Mouse (Mus musculus): ENCODE results near the gene Hipk3. TPM values are rescaled to one million over a fixed set of nuclear protein-coding genes. Genes with fewer than 3 reads are reported as not detected.

The Hipk3 gene
- polyA plus RNA-seq, 1 experiment from 2014 or later, result 7.6 TPM

- peak overlapping the region; percentile 83 for H3K4me3 ChIP-seq
- H3K27me3 ChIP-seq, result peaks cover 39% of the 10 kb centered on the region
- peak overlapping the region; percentile 78 for H3K4me2 ChIP-seq
- 70% methylated on average over 7 of the region's 7 CpGs for WGBS
- no peak overlapping the region for H3K27ac ChIP-seq (replicated peaks)
- H3K9me3 ChIP-seq, result no peaks in the 10 kb centered on the region
- no peak for ATAC-seq (ENCODE audit: low read depth)
- peaks cover 37% of the 10 kb centered on the region for H3K4me1 ChIP-seq (replicated peaks)
- no peaks in the 10 kb centered on the region for H3K36me3 ChIP-seq
- peak overlapping the region; percentile 2; the same call in 1 of the 2 replicates for H3K9ac ChIP-seq
Measured at GRCm38 (mm10) chr2:104408351-104408750, 85.9 kb downstream of the Hipk3 start.

GRCm38 (mm10) chr2:104407913-104408312, 86.3 kb downstream of the Hipk3 start:
- H3K27ac ChIP-seq (replicated peaks), result no peak overlapping the region
- ATAC-seq (ENCODE audit: low read depth), result no peak
- no peaks in the 10 kb centered on the region for H3K9me3 ChIP-seq
- H3K9ac ChIP-seq, result 0 out of 2 replicates have a peak overlapping the region, but pooled peaks have one; percentile 2
- peak overlapping the region; percentile 83; the same call in 1 of the 2 replicates for H3K4me3 ChIP-seq
- peaks cover 35% of the 10 kb centered on the region for H3K27me3 ChIP-seq
- 75% methylated on average over 4 of the region's 4 CpGs for WGBS
- peaks cover 37% of the 10 kb centered on the region for H3K4me1 ChIP-seq (replicated peaks)
- peak overlapping the region; percentile 78 for H3K4me2 ChIP-seq
- no peaks in the 10 kb centered on the region for H3K36me3 ChIP-seq

DNA sequence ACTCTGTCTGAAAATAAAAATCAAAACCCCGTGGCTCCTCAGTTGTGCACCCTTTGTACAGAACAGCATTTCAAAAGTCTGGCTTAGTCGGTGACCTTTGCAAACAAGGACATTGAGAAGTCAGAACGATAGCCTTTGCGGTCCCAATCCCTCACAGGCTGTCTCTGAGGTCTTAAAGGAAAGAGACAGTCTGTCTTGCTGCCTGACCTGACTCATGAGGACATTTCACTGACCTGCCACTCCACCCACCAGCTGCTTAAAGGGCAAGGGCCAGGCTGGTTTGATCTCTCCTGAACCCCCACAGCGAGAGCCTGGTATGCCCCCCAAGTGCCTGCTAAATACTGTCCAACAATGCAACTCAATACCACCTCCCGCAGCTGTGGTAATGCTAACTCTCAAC, 90.2 kb downstream of the Hipk3 start:
- Histone ChIP-seq H3K27ac (replicated peaks) (no peak overlapping the region), H3K9me3 (no peaks in the 10 kb centered on the region), H3K4me1 (replicated peaks) (peaks cover 33% of the 10 kb centered on the region), H3K36me3 (no peaks in the 10 kb centered on the region), H3K4me3 (no peak overlapping the region), H3K4me2 (no peak overlapping the region), H3K9ac (no peak overlapping the region), H3K27me3 (peaks cover 16% of the 10 kb centered on the region)
- ATAC-seq (ENCODE audit: low read depth), result no peak
- 86% methylated on average over 6 of the region's 6 CpGs for WGBS

DNA sequence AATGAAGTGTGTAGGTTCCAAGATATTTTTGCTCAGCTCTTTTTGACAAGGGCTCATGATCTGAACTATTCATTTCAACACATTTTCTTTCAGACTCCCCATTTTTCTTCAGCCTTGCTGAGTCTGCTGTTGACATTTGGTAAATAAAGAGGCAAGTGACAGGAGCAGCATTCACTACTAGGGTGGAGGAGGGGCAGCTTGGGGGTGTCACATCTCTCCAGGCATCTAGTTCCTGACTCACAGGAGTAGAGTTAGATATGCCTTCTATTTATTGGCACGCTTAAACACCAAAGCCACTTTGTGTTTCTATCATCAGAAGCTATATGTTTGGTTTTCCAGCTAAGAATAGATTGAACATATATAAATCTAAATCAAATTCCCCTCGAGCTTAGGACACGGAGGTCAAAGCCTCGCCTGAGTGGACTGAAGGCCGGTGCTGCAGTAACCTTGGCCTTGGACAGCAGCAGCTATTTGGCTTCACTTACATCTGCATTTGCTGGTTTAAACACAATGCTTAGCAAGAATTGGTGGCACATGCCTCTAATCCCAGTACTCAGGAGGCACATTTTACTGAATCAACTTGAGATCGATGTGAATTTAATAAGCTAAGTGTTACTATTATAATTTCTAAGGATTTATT, 95.5 kb downstream of the Hipk3 start:
- Histone ChIP-seq H3K9ac (no peak overlapping the region), H3K27me3 (no peaks in the 10 kb centered on the region), H3K27ac (replicated peaks) (no peak overlapping the region), H3K4me3 (no peak overlapping the region), H3K9me3 (no peaks in the 10 kb centered on the region), H3K4me2 (no peak overlapping the region), H3K4me1 (replicated peaks) (peaks cover 10% of the 10 kb centered on the region), H3K36me3 (no peaks in the 10 kb centered on the region)
- 85% methylated on average over 6 of the region's 6 CpGs for WGBS
- no peak for ATAC-seq (ENCODE audit: low read depth)

GRCm38 (mm10) chr2:104395961-104396360, 98.3 kb downstream of the Hipk3 start:
- H3K36me3 ChIP-seq, result no peaks in the 10 kb centered on the region
- peaks cover 10% of the 10 kb centered on the region for H3K4me1 ChIP-seq (replicated peaks)
- 81% methylated on average over 9 of the region's 9 CpGs for WGBS
- H3K9ac ChIP-seq, result no peak overlapping the region
- no peak overlapping the region for H3K27ac ChIP-seq (replicated peaks)
- no peak overlapping the region for H3K4me2 ChIP-seq
- H3K27me3 ChIP-seq, result no peaks in the 10 kb centered on the region
- H3K4me3 ChIP-seq, result no peak overlapping the region
- ATAC-seq (ENCODE audit: low read depth), result no peak
- H3K9me3 ChIP-seq, result no peaks in the 10 kb centered on the region

DNA sequence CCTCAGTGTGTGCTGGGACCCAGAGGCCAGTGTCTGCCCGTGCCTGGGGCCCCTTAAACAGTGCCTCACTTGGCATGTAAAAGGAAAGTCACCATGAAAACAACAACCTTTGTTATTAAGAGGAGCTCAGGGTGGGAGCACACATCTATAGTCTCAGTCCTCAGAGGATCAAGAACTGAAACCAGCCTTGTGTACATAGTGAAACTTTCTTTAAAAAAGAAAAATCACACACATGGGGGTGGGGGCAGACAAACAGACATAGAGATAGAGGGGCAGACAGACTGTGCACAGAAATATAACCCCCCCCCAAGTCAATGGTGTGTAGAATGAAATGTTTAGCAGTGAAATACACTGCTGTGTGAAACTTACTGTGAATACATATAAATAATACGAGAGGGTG, 99.5 kb downstream of the Hipk3 start:
- Histone ChIP-seq H3K27me3 (no peaks in the 10 kb centered on the region), H3K4me3 (no peak overlapping the region), H3K27ac (replicated peaks) (no peak overlapping the region), H3K4me1 (replicated peaks) (peaks cover 10% of the 10 kb centered on the region), H3K4me2 (no peak overlapping the region), H3K9me3 (no peaks in the 10 kb centered on the region), H3K9ac (no peak overlapping the region), H3K36me3 (no peaks in the 10 kb centered on the region)
- 52% methylated on average over 2 of the region's 2 CpGs for WGBS
- no peak for ATAC-seq (ENCODE audit: low read depth)

- no peak for ATAC-seq (ENCODE audit: low read depth)
- Histone ChIP-seq H3K36me3 (no peaks in the 10 kb centered on the region), H3K9ac (no peak overlapping the region), H3K4me2 (no peak overlapping the region), H3K27ac (replicated peaks) (no peak overlapping the region), H3K27me3 (no peaks in the 10 kb centered on the region), H3K4me3 (no peak overlapping the region), H3K4me1 (replicated peaks) (peaks cover 10% of the 10 kb centered on the region), H3K9me3 (no peaks in the 10 kb centered on the region)
- WGBS, result 65% methylated on average over 4 of the region's 4 CpGs
Measured at GRCm38 (mm10) chr2:104392700-104393312, 101.4 kb downstream of the Hipk3 start.

- Histone ChIP-seq H3K4me1 (replicated peaks) (peaks cover under 1% of the 10 kb centered on the region; the same call in 1 of the 2 replicates), H3K4me2 (no peak overlapping the region), H3K27ac (replicated peaks) (no peak overlapping the region), H3K9me3 (no peaks in the 10 kb centered on the region), H3K27me3 (no peaks in the 10 kb centered on the region), H3K4me3 (no peak overlapping the region), H3K9ac (no peak overlapping the region), H3K36me3 (no peaks in the 10 kb centered on the region)
- WGBS, result 92% methylated on average over 11 of the region's 11 CpGs
- no peak for ATAC-seq (ENCODE audit: low read depth)
Measured at GRCm38 (mm10) chr2:104389231-104389630, 105.0 kb downstream of the Hipk3 start.

DNA sequence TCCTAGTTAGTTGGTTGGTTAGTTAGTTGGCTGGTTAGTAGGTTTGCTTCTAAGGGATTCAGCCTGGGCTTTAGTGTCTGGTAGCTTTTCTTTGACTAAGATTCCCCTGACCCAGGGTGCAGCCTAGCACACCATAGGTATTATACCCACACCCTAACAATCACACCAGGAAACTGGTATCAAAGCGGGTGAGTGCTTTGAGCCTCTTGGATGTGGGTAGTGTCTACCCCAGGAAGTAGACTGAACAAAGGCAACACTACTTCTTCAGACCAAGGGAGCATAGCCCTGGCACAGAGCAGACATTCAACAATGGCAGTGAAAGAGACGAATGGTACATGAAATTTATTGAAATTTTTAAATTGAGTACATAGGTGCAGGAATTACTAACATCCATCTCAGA, 108.3 kb downstream of the Hipk3 start:
- no peak overlapping the region for H3K9ac ChIP-seq
- no peaks in the 10 kb centered on the region for H3K36me3 ChIP-seq
- WGBS, result 76% methylated on average over 2 of the region's 2 CpGs
- no peak for ATAC-seq (ENCODE audit: low read depth)
- no peak overlapping the region for H3K4me2 ChIP-seq
- H3K27ac ChIP-seq (replicated peaks), result no peak overlapping the region
- H3K27me3 ChIP-seq, result no peaks in the 10 kb centered on the region
- no peaks in the 10 kb centered on the region for H3K4me1 ChIP-seq (replicated peaks)
- no peak overlapping the region for H3K4me3 ChIP-seq
- no peaks in the 10 kb centered on the region for H3K9me3 ChIP-seq

DNA sequence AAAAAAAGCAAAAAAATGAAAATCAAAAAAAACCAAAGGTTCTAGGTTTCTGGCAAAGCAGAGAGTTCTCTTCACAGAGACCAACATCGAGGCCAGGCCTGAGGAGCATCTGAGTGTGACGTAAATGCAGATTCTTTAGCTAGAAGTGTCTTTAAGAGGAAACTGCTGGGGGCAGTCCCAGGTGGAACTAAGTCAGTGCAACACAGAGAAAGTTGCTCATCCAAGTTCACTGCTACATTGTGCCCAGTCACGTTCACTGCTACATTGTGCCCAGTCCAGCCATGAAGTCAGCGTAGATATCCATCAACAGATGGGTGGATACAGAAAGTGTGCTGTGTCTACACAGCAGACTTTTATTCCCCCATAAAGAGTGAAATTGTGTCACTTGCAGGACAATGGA, 110.7 kb downstream of the Hipk3 start:
- WGBS, result 88% methylated on average over 4 of the region's 4 CpGs
- Histone ChIP-seq H3K4me3 (no peak overlapping the region), H3K27me3 (no peaks in the 10 kb centered on the region), H3K36me3 (no peaks in the 10 kb centered on the region), H3K4me2 (no peak overlapping the region), H3K9ac (no peak overlapping the region), H3K27ac (replicated peaks) (no peak overlapping the region), H3K9me3 (no peaks in the 10 kb centered on the region), H3K4me1 (replicated peaks) (peaks cover 12% of the 10 kb centered on the region)
- ATAC-seq (ENCODE audit: low read depth), result no peak

DNA sequence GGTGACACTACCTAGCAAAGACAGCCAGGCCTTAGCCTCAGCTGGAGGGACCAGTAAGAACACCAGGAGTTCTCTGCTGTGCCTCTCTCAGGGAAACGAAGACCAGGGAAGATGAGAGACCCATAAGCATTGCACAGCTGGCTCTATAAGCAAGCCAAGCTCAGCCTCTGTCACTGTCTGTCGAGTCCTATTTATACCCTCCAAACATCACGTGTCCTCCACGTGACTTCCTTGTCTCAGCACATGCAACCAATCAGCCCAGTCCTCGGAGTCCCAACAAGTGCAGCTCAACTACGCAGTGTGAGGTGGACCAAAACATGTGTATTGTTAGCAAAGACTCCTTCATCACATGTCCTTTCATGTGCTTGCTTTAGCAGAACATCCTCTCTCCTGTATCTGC, 111.4 kb downstream of the Hipk3 start:
- H3K36me3 ChIP-seq, result no peaks in the 10 kb centered on the region
- no peak overlapping the region for H3K4me2 ChIP-seq
- no peaks in the 10 kb centered on the region for H3K27me3 ChIP-seq
- H3K9me3 ChIP-seq, result no peaks in the 10 kb centered on the region
- no peak overlapping the region for H3K27ac ChIP-seq (replicated peaks)
- peaks cover 12% of the 10 kb centered on the region for H3K4me1 ChIP-seq (replicated peaks)
- ATAC-seq (ENCODE audit: low read depth), result no peak
- no peak overlapping the region for H3K4me3 ChIP-seq
- 91% methylated on average over 6 of the region's 6 CpGs for WGBS
- no peak overlapping the region for H3K9ac ChIP-seq

- peak overlapping the region; percentile 33; the same call in 1 of the 2 replicates for H3K27ac ChIP-seq (replicated peaks)
- no peaks in the 10 kb centered on the region for H3K27me3 ChIP-seq
- WGBS, result 36% methylated on average over 7 of the region's 7 CpGs
- H3K36me3 ChIP-seq, result no peaks in the 10 kb centered on the region
- no peaks in the 10 kb centered on the region for H3K9me3 ChIP-seq
- peak; percentile 55; the same call in 1 of the 2 replicates for ATAC-seq (ENCODE audit: low read depth)
- no peak overlapping the region for H3K4me2 ChIP-seq
- H3K9ac ChIP-seq, result no peak overlapping the region
- H3K4me3 ChIP-seq, result no peak overlapping the region
- H3K4me1 ChIP-seq (replicated peaks), result peaks cover 12% of the 10 kb centered on the region
Measured at GRCm38 (mm10) chr2:104379304-104379703, 114.9 kb downstream of the Hipk3 start.

DNA sequence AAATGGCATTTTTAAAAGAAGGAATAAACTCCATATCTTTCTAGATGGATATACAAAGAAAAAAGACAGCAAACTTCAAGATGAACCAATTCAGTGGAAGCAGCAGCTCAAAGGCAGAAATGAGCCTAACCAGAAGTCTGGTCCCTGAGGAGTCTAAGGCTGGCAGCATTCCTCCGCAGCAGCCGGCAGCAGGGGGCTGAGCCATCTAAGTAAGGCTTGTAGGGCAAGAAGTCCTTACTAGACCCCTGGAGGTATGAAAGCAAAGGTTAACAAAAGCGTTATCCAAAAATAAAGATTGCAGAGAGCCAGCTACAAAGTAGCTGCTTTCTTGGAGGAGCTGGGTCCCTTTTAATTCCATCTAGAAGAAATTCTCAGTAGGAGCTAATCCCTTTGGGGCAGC, 115.5 kb downstream of the Hipk3 start:
- no peak overlapping the region for H3K27ac ChIP-seq (replicated peaks)
- H3K4me1 ChIP-seq (replicated peaks), result peaks cover 12% of the 10 kb centered on the region
- H3K36me3 ChIP-seq, result no peaks in the 10 kb centered on the region
- no peaks in the 10 kb centered on the region for H3K27me3 ChIP-seq
- no peak overlapping the region for H3K4me2 ChIP-seq
- WGBS, result 11% methylated on average over 3 of the region's 3 CpGs
- no peaks in the 10 kb centered on the region for H3K9me3 ChIP-seq
- no peak overlapping the region for H3K4me3 ChIP-seq
- no peak for ATAC-seq (ENCODE audit: low read depth)
- H3K9ac ChIP-seq, result no peak overlapping the region

All from neural tube, embryonic 13.5 days (tissue).